Mouse (Mus musculus): ENCODE measurements at regions not wholly inside any gene's neighbourhood (a gene's known extent, or its start where the extent isn't known, plus 50 kb on each side); places are given as distances from the start of the nearest gene placed in this dataset.

DNA sequence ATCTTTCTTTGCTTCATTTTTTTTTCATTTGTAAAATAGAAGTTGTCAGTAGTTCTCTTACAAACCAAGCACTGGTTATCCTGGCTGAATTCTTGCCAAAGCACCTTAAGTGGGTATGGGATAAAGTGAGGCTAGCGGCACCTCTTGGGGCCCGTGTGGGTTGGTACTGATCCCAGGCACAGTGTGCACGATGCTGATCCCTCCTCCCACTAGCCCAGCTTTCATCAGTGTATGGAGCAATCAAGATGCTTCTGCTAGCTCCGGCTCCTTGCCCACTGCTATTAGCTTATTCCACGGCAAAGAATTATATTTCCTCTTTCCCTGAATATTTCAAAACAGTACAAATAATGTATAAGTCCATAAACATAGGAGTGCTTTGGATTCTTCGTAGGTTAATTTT is 307.4 kb upstream of the Npvf start:
- Histone ChIP-seq H3K4me3 (replicated peaks) (no peak overlapping the region), H3K9ac (no peak overlapping the region), H3K27ac (no peak overlapping the region), H3K4me2 (replicated peaks) (no peak overlapping the region), H3K4me1 (replicated peaks) (no peaks in the 10 kb centered on the region), H3K9me3 (no peaks in the 10 kb centered on the region), H3K36me3 (no peaks in the 10 kb centered on the region), H3K27me3 (replicated peaks) (no peaks in the 10 kb centered on the region)
- WGBS, result 75% methylated on average over 6 of the region's 6 CpGs
- no peak for ATAC-seq

- WGBS, result 86% methylated on average over 5 of the region's 5 CpGs
Observed at GRCm38 (mm10) chr6:50968546-50968945, 314.3 kb upstream of the Npvf start.

GRCm38 (mm10) chr6:50969341-50969740 is 315.1 kb upstream of the Npvf start:
- 34% methylated on average over 6 of the region's 6 CpGs for whole genome bisulfite sequencing
- Histone ChIP-seq H3K4me1 (replicated peaks) (peaks cover 5% of the 10 kb centered on the region), H3K4me2 (replicated peaks) (no peak overlapping the region), H3K27ac (no peak overlapping the region), H3K9ac (no peak overlapping the region), H3K9me3 (no peaks in the 10 kb centered on the region), H3K27me3 (replicated peaks) (no peaks in the 10 kb centered on the region), H3K4me3 (replicated peaks) (no peak overlapping the region), H3K36me3 (no peaks in the 10 kb centered on the region)
- ATAC-seq, result no peak

More at GRCm38 (mm10) chr6:50968546-50968945, 314.3 kb upstream of the Npvf start:
- Histone ChIP-seq H3K27me3 (replicated peaks) (no peaks in the 10 kb centered on the region), H3K9me3 (no peaks in the 10 kb centered on the region), H3K27ac (no peak overlapping the region), H3K4me3 (replicated peaks) (no peak overlapping the region), H3K9ac (no peak overlapping the region), H3K4me2 (replicated peaks) (no peak overlapping the region), H3K4me1 (replicated peaks) (peaks cover 5% of the 10 kb centered on the region), H3K36me3 (no peaks in the 10 kb centered on the region)
- ATAC-seq, result no peak

- no peak overlapping the region for H3K4me3 ChIP-seq (replicated peaks)
- H3K4me1 ChIP-seq (replicated peaks), result peaks cover 5% of the 10 kb centered on the region
- 47% methylated on average over 7 of the region's 7 CpGs for WGBS
- no peak for ATAC-seq
- no peaks in the 10 kb centered on the region for H3K36me3 ChIP-seq
- H3K27me3 ChIP-seq (replicated peaks), result no peaks in the 10 kb centered on the region
- no peak overlapping the region for H3K27ac ChIP-seq
- no peak overlapping the region for H3K9ac ChIP-seq
- H3K4me2 ChIP-seq (replicated peaks), result no peak overlapping the region
- no peaks in the 10 kb centered on the region for H3K9me3 ChIP-seq
Observed at GRCm38 (mm10) chr6:50969997-50970396, 315.8 kb upstream of the Npvf start.

GRCm38 (mm10) chr6:50970770-50971169 is 316.5 kb upstream of the Npvf start:
- Histone ChIP-seq H3K9me3 (no peaks in the 10 kb centered on the region), H3K4me3 (replicated peaks) (no peak overlapping the region), H3K9ac (no peak overlapping the region), H3K27me3 (replicated peaks) (no peaks in the 10 kb centered on the region), H3K36me3 (no peaks in the 10 kb centered on the region), H3K4me2 (replicated peaks) (no peak overlapping the region), H3K4me1 (replicated peaks) (peaks cover 5% of the 10 kb centered on the region), H3K27ac (no peak overlapping the region)
- no peak for ATAC-seq
- WGBS, result 77% methylated on average over 8 of the region's 8 CpGs

GRCm38 (mm10) chr6:50972268-50972667 is 318.0 kb upstream of the Npvf start:
- H3K9me3 ChIP-seq, result no peaks in the 10 kb centered on the region
- no peak overlapping the region for H3K27ac ChIP-seq
- no peak for ATAC-seq
- H3K27me3 ChIP-seq (replicated peaks), result no peaks in the 10 kb centered on the region
- no peak overlapping the region for H3K9ac ChIP-seq
- 66% methylated on average over 4 of the region's 4 CpGs for WGBS
- no peaks in the 10 kb centered on the region for H3K36me3 ChIP-seq
- no peak overlapping the region for H3K4me2 ChIP-seq (replicated peaks)
- H3K4me1 ChIP-seq (replicated peaks), result peaks cover 12% of the 10 kb centered on the region
- no peak overlapping the region for H3K4me3 ChIP-seq (replicated peaks)

GRCm38 (mm10) chr6:50973231-50973654 is 319.0 kb upstream of the Npvf start:
- 52% methylated on average over 2 of the region's 2 CpGs for WGBS
- Histone ChIP-seq H3K27ac (peak overlapping the region; percentile 40; the same call in 1 of the 2 replicates), H3K27me3 (replicated peaks) (no peaks in the 10 kb centered on the region), H3K4me2 (replicated peaks) (no peak overlapping the region), H3K4me1 (replicated peaks) (peaks cover 20% of the 10 kb centered on the region), H3K9ac (no peak overlapping the region), H3K4me3 (replicated peaks) (no peak overlapping the region), H3K36me3 (no peaks in the 10 kb centered on the region), H3K9me3 (no peaks in the 10 kb centered on the region)
- ATAC-seq, result no peak

- ATAC-seq, result no peak
- H3K4me2 ChIP-seq (replicated peaks), result no peak overlapping the region
- no peaks in the 10 kb centered on the region for H3K36me3 ChIP-seq
- peaks cover 25% of the 10 kb centered on the region for H3K4me1 ChIP-seq (replicated peaks)
- H3K27me3 ChIP-seq (replicated peaks), result no peaks in the 10 kb centered on the region
- no peaks in the 10 kb centered on the region for H3K9me3 ChIP-seq
- H3K9ac ChIP-seq, result no peak overlapping the region
- 0 out of 2 replicates have a peak overlapping the region, but pooled peaks have one; percentile 40 for H3K27ac ChIP-seq
- H3K4me3 ChIP-seq (replicated peaks), result no peak overlapping the region
Observed at GRCm38 (mm10) chr6:50973815-50974214, 319.6 kb upstream of the Npvf start.

DNA sequence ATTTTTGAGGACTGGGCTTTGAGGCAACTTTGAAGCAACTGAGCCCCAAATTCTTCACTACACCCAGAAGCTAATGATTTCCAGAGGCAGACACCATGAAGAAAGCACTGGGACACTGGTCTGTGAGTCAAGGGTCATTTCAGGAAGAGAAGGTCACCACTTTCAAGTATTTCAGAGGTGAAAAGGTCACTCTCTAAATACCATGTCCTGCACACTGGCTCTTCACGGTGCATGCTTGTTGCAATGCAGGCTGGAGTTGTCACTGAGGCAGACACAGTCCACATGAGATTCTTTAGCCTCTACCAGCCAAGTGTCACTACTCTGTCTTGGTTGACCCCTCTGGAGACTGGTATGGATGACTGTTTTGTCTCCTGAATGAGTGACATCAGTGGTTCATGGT is 320.7 kb upstream of the Npvf start:
- Histone ChIP-seq H3K9ac (no peak overlapping the region), H3K36me3 (no peaks in the 10 kb centered on the region), H3K4me3 (replicated peaks) (no peak overlapping the region), H3K9me3 (no peaks in the 10 kb centered on the region), H3K27ac (no peak overlapping the region), H3K27me3 (replicated peaks) (no peaks in the 10 kb centered on the region), H3K4me1 (replicated peaks) (peaks cover 23% of the 10 kb centered on the region), H3K4me2 (replicated peaks) (no peak overlapping the region)
- no peak for ATAC-seq
- 22% methylated on average over 1 of the region's 1 CpGs for WGBS

GRCm38 (mm10) chr6:50976973-50977372 is 322.7 kb upstream of the Npvf start:
- Histone ChIP-seq H3K4me2 (replicated peaks) (no peak overlapping the region), H3K36me3 (no peaks in the 10 kb centered on the region), H3K4me3 (replicated peaks) (no peak overlapping the region), H3K27ac (no peak overlapping the region), H3K4me1 (replicated peaks) (peaks cover 39% of the 10 kb centered on the region), H3K9me3 (no peaks in the 10 kb centered on the region), H3K9ac (no peak overlapping the region), H3K27me3 (replicated peaks) (no peaks in the 10 kb centered on the region)
- 52% methylated on average over 7 of the region's 7 CpGs for WGBS
- no peak for ATAC-seq

GRCm38 (mm10) chr6:50977381-50977780 is 323.1 kb upstream of the Npvf start:
- Histone ChIP-seq H3K9ac (no peak overlapping the region), H3K4me3 (replicated peaks) (no peak overlapping the region), H3K36me3 (no peaks in the 10 kb centered on the region), H3K27ac (peak overlapping the region; percentile 71), H3K4me2 (replicated peaks) (no peak overlapping the region), H3K9me3 (no peaks in the 10 kb centered on the region), H3K4me1 (replicated peaks) (peaks cover 43% of the 10 kb centered on the region), H3K27me3 (replicated peaks) (no peaks in the 10 kb centered on the region)
- WGBS, result 41% methylated on average over 8 of the region's 8 CpGs
- ATAC-seq, result no peak

GRCm38 (mm10) chr6:50978016-50978415 is 323.8 kb upstream of the Npvf start:
- Histone ChIP-seq H3K4me3 (replicated peaks) (no peak overlapping the region), H3K4me2 (replicated peaks) (no peak overlapping the region), H3K36me3 (no peaks in the 10 kb centered on the region), H3K4me1 (replicated peaks) (peaks cover 47% of the 10 kb centered on the region), H3K9me3 (no peaks in the 10 kb centered on the region), H3K27ac (peak overlapping the region; percentile 71), H3K27me3 (replicated peaks) (no peaks in the 10 kb centered on the region), H3K9ac (no peak overlapping the region)
- no peak for ATAC-seq
- WGBS, result 44% methylated on average over 4 of the region's 4 CpGs

GRCm38 (mm10) chr6:50978571-50978970 is 324.3 kb upstream of the Npvf start:
- peaks cover 50% of the 10 kb centered on the region for H3K4me1 ChIP-seq (replicated peaks)
- ATAC-seq, result no peak
- no peaks in the 10 kb centered on the region for H3K36me3 ChIP-seq
- no peaks in the 10 kb centered on the region for H3K9me3 ChIP-seq
- no peak overlapping the region for H3K4me3 ChIP-seq (replicated peaks)
- no peak overlapping the region for H3K4me2 ChIP-seq (replicated peaks)
- H3K9ac ChIP-seq, result no peak overlapping the region
- peak overlapping the region; percentile 71 for H3K27ac ChIP-seq
- H3K27me3 ChIP-seq (replicated peaks), result no peaks in the 10 kb centered on the region
- 29% methylated on average over 3 of the region's 3 CpGs for WGBS
